Mouse (Mus musculus): ENCODE data around the gene Gm6377. TPM values are rescaled to one million over a fixed set of nuclear protein-coding genes. Genes with fewer than 3 reads are reported as not detected.

Gene Gm6377
- not detected for total RNA-seq (2021)
- long read RNA-seq, experiment 1 = 0 reads
- long read RNA-seq, experiment 2 = 0 reads

DNA sequence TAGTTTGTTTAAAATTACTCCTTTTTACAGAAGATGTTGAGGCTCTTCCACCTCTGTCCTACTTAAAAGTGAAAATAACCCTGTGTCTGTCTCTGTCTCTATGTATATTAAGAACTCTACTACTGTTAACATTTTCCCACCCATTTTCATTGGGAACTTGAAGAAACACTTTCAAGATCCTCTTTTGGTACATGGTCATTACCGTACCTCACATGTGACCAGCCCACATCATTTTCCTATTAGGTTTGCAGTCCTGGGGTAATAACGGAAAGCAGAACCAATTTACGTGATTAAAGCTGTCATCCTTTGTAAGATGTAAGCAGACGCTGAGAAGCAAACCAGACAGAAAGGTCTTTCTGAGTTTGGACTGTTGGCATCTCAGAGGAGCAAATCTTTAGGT, at the start of gene Gm6377:
Gene Gm6377, plus strand, starts transcription at position 289 of the 400 bp plus-strand sequence.
- intact Hi-C loops (cut with DNase I) = no loop called here
- no peak for DNase-seq

DNA sequence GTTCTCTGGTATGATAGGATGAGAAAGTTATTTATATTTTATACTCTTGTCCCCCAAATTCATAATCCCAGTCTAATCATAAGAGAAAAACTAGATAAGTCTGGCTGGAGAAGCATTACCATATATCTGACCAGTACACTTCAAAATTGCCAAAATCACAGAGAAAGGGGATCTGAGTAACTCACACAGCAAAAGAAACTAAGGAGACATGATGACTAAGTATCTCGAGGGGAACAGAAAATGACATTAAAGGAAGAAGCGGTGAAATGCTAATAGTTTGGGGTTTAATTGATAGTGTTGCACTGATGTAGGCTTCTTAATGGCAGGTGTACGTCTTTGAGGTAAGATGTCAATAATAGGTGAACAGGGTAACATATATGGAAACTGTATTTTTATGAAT, 49.4 kb upstream of the Gm6377 start:
- intact Hi-C loops (cut with DNase I) = no loop called here
- no peak for DNase-seq

DNA sequence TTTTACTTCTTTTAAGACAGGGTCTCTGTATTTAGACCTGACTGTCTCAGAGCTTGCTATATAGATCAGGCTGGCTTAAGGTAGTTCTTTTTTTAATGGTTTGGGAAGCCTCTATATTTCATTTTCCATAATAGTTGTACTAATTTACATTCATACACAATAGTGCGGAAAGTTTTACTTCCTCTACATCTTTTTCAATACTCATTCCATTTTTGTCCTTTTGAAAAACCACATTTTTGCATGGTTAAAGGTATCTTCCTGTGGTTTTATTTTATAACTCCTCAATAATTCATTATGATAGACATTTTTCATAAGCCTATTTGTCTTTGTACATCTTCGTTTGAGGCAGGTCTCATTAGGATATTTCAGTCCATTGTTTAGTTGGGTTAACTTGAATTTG, 45.3 kb upstream of the Gm6377 start:
- intact Hi-C loops (cut with DNase I) = no loop called here
- no peak for DNase-seq

DNA sequence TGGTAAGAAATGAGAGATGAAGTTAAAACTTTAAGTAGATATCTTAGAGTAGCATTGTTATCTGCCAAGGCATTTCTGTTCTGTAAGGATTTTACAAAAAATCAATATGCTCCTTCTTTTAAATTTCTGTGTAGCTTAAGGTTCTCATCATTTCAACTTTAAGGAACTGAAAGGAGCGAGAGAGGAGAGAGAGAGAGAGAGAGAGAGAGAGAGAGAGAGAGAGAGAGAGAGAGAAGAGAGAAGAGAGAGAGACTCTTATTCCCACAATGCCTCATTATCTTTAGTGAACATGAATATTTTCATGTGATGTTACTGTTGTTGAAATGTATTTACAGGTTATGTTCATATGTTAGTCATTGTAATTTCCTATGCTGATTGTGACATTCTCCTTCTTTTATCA, 36.2 kb upstream of the Gm6377 start:
- DNase-seq = no peak
- intact Hi-C loops (cut with DNase I) = no loop called here

DNA sequence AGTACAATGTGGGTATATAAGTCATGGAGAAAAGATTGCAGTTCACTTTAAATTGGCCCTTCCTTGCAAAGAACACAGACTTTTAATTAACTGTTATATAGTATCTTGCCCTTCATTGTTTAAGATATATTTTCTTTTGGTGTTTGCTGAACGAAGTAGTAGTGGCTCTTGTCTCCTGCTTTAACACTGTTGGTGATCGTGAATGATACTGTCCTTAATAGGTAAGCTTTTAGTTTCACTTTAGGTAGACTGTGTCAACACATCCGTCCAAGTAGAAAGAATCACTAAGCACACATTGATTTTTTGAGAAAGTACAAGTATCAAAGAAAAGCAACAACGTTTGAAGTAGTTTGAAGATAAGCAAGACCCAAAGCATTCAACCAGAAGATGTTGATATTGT, 35.7 kb upstream of the Gm6377 start:
- intact Hi-C loops (cut with DNase I) = no loop called here
- no peak for DNase-seq

DNA sequence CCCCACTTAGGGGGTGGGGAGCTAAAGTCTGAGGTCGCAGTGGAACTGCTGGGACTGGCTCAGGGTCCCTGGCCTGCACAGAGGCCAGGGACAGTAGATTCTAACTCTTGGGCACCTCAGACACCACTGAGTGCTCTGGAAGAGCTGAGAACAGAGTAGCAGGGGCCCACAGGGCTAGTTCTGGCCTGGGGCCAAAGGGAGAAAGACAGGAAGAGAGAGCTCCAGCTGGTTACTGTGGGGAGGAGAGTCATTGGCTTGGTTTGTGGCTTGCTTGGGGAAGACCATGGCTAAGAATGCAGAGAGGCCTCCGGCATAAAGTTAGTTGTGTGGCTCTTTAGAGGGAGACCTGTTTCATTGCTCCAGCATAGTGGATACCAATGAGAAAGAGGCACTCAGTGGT, 21.5 kb upstream of the Gm6377 start:
- peak in 1 of 2 experiments; percentile 3 for DNase-seq
- intact Hi-C loops (cut with DNase I) = no loop called here

DNA sequence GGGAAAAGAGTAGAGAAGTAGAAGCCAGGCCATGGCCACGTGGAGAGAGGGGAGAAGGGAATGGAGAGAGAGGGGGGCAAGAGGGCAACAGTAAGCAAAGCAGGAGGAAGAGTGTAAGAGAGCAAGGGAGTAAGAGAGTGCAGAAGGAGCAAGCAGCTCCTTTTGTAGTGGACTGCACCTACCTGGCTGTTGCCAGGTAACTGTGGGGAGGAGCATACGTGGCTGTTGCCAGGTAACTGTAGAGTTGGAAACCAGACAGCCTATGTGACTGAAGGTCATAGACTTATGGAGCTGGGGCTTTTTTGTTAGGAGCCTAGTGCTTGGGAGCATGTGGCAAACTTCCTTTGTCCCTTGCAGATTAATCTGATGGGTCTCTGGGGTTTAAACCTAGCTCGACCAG, 21.1 kb upstream of the Gm6377 start:
- intact Hi-C loops (cut with DNase I) = no loop called here
- no peak for DNase-seq

DNA sequence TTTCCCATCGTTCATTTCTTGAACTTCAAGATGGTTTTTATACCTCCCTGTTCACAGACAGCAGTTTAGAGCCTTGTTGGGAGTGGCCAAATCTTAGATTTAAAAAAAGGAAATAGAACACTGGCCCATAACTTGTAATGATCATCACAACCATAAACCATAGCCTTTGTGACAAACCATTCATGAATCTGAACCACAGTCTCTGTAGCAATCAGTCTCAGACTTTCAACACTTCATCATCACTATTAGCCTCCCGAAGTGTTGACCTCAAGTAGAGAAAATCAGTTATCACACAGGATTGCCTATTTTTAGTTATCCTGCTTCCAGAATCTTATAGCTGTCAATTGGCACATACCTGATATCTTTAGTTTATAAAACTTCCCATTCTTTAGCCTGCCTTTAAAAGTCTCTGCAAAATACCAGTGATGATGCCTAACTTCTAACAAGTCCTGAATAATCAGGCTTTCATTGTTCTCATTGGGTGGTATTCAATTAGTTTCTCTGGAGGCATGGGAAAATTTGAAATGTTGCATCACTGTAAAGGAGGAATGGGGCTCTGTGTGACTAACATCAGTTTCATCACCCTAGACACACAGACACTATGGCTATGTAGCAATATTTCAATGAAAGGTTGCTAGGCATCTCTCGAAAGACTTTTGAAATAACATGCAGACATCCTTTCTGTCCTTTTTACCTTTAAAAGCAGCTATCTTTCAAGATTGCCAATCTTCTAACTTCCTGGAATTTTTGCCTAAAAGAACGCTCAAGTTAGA, 11.7 kb upstream of the Gm6377 start:
- DNase-seq = no peak
- intact Hi-C loops (cut with DNase I) = no loop called here

DNA sequence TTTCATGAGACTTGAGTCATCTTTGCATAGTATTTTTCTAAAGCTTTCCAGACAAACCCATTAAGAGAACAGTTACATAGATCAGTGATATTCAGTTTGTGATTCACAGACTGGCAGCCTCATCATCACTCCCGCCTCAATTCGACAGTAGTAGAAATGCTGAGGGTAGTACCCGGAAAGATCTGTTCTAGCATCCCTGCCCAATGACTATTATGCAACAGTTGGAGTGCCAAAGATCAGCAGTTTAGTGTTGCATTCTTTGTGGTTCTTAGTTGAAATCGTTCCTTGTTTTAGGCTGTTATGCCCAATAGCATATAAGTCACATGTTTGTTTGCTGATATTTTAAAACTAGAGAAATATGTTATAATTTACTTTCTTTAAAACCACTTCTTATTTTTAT, 6.9 kb upstream of the Gm6377 start:
- DNase-seq = no peak
- intact Hi-C loops (cut with DNase I) = no loop called here

DNA sequence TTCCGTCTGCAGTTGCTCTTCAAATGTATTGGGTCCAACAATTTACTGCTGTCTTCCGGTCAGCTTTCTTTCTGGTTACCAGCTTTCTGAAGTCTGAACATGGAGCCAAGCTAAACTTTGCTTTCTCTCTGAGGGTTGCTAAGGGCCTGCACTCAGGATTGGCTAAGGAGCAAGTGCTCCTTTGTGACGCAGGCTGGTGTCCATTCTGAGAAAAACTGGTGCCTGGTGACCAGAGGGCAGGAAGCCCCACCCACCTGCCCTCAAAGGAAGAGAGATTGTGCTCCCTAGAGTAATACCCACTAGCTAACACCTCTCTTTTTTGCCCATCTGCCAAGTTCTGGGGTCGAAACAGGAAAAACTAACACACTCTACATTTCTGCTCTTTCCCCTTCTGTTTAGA, 5.6 kb upstream of the Gm6377 start:
- intact Hi-C loops (cut with DNase I) = no loop called here
- DNase-seq = no peak

DNA sequence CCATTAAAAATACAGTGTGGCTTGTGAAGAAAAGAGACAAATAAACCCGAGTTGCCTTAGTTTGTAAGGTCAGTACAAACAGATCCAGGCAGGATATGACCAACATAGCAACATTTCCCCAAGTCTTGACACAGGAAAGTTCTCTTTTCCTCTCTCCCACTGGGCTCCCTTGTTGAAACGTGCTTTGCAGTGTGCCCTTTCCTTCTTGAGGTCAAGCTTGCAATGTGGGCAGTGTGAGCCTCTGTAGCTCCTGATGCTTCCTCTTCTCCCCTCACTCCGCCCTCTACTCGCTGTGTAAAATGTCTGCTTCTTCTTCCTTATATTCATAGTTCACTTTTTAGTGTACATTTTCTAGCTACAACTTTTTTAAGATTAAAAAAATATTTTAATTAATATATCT, 5.1 kb upstream of the Gm6377 start:
- DNase-seq = no peak
- intact Hi-C loops (cut with DNase I) = no loop called here

DNA sequence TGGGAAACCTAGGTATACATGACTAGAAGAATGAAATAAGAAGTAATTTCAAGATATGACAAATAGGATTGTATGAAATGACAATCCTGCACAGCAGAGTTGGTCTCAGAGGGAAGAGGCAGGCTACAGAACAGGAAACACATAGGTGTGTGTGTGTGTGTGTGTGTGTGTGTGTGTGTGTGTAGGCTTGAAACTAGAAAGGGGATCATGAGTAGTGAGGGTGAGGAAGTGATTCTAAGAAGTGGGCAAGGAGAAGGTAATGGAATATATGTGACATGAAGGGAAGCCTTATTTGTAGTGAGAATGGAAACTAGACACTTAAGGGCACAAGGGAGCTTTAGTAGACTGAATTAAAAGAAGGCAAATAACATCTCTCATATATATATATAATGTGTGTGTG, 11.3 kb downstream of the Gm6377 start:
- DNase-seq = no peak
- intact Hi-C loops (cut with DNase I) = no loop called here

DNA sequence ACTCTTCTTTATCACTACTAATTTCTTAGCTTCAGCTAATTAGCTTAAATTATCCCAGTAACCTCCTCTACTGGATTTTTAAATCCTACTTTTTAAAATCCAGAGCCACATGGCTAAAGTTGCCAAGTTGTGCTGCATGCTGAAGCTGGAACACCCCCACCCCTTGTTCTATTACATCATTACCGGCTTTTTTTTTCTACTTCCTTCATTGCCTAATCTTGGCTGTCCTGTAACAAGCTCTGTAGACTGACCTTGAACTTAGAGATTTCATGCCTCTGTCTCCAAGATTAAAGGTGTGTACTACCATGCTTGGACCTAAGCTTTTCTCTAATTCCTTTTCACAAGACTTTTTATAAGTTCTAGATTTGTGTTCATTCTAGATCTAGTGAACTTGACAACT, 32.2 kb downstream of the Gm6377 start:
- no peak for DNase-seq
- intact Hi-C loops (cut with DNase I) = no loop called here

DNA sequence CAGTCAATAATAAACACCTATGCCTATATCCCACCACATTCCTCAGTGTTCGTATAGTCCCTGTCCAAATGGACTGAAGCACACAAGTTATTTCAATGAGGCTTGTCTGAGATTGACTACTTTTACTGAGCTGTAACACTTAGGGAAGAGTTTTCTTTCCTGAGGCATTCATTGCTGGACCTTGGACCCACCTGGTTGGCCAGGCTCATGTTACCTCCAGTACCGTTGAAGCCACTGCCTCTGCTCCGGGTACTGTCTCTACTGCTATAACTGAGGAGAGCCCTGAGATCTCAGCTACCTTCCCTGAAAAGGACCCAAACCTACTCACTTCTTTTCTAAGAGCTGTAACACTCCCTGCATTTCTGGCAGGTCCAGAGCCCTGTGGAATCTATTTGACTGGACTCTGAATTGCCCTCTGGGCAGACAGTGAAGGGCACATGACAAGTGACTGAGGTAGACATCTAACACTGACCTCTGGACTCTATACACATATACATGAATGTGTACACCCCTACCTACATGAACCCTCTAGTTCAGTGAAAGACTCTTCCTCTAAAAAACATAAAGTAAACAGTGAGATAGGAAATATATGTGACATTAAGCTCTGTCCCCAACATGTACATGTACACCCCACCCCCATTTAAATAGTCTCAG, 39.0 kb downstream of the Gm6377 start:
- DNase-seq = no peak
- intact Hi-C loops (cut with DNase I) = no loop called here

DNA sequence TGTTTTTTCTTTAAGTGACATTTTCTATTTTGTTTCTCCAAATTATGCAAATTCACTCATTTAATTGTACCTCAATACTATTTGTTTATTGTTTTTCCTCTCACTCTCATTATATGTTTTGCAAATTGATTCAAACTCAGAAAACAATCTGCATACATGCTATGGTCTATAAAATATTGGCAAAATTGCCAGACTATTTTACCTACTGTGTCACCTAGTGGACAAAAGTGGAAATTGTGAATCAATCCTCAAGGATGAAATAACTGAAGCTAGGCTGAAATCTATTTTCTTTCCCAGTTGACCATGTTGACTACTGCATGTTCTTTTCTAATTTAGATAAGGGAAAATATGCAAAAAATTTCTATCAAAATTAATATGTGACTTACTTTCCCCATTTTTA, 41.6 kb downstream of the Gm6377 start:
- intact Hi-C loops (cut with DNase I) = no loop called here
- no peak for DNase-seq

Other genes starting within 250 kb of the Gm6377 start
- gene Hmgn5, start 183.4 kb upstream of the Gm6377 start, total RNA-seq (2021) = 1 to 10 TPM; 5.3 to 7.8 TPM
- gene Sh3bgrl, start 101.4 kb upstream of the Gm6377 start, total RNA-seq (2021) = 10 to 100 TPM; 10.5 to 11.8 TPM